Mouse (Mus musculus) liver, embryonic 11.5 days (tissue): ENCODE data around the gene Bcap29. TPM values are rescaled to one million over a fixed set of nuclear protein-coding genes. Genes with fewer than 3 reads are reported as not detected.
"Not testable (repeated sequence)": the region's sequence is repeated elsewhere in the genome, so short reads cannot be mapped to it uniquely, and the experiment has no call there.

Experiments used
- ATAC-seq: fragments of 200-750 bp; cut with Nextera tagmentation; replicated peaks from 2 replicates; pipeline ENCODE4 v1.8.0; 2017; ENCODE audit warnings: moderate number of reproducible peaks, mild to moderate bottlenecking, moderate TSS enrichment, moderate library complexity; ENCODE audit not compliant: low FRiP score
- DNase-seq: peaks from one replicate; pipeline ENCODE4 v3.0.0-alpha.2; 2017; ENCODE audit warnings: low spot score
- H3K27ac ChIP-seq: fragments of 300-500 bp; sonication (generic); 2 replicates; pipeline ENCODE4 v1.5.1; 2014; ENCODE audit warnings: mild to moderate bottlenecking, low read depth, low read length, control low read depth
- H3K27me3 ChIP-seq: fragments of 300-500 bp; sonication (generic); replicated peaks from 2 replicates; pipeline ENCODE4 v1.6.1; 2014; ENCODE audit warnings: low read length, mixed read lengths; ENCODE audit not compliant: control insufficient read depth, insufficient read depth
- H3K36me3 ChIP-seq: fragments of 300-500 bp; sonication (generic); 2 replicates; pipeline ENCODE4 v1.6.1; 2014; ENCODE audit warnings: mild to moderate bottlenecking, low read length, moderate library complexity, mixed read lengths; ENCODE audit not compliant: control insufficient read depth, insufficient read depth
- H3K4me1 ChIP-seq: fragments of 300-500 bp; sonication (generic); replicated peaks from 2 replicates; pipeline ENCODE4 v1.6.1; 2014; ENCODE audit warnings: low read length, mixed read lengths; ENCODE audit not compliant: control insufficient read depth, insufficient read depth
- H3K4me2 ChIP-seq: fragments of 300-500 bp; sonication (generic); 2 replicates; pipeline ENCODE4 v1.6.1; 2014; ENCODE audit warnings: mild to moderate bottlenecking, control low read depth, moderate library complexity
- H3K4me3 ChIP-seq: fragments of 300-500 bp; sonication (generic); 2 replicates; pipeline ENCODE4 v1.5.1; 2014; ENCODE audit warnings: low read depth, low read length, control low read depth
- H3K9ac ChIP-seq: fragments of 300-500 bp; sonication (generic); 2 replicates; pipeline ENCODE4 v1.6.1; 2014; ENCODE audit warnings: low read depth, low read length, control low read depth
- H3K9me3 ChIP-seq: fragments of 300-500 bp; sonication (generic); 2 replicates; pipeline ENCODE4 v1.6.1; 2016; ENCODE audit warnings: low read length, inconsistent platforms, mixed read lengths; ENCODE audit not compliant: control insufficient read depth
- WGBS: fragments of 180-500 bp; shearing (Covaris S2); extraction: QIAGEN DNeasy Blood & Tissue Kit; methylation state at CpG from one replicate; pipeline ENCODE4 v1.1.7; 2014; 5-methylcytosine and 5-hydroxymethylcytosine counted together
- polyA plus RNA-seq: library from polyadenylated mRNA; unstranded; fragments of >200 nt; fragmentation: Nextera tagmentation; extraction: Ambion mirVana; gene quantifications from 2 replicates; pipeline ENCODE4 v1.2.1, GENCODE M21; 2014

Gene Bcap29
- polyA plus RNA-seq, 1 experiment from 2014 or later = 67.9 TPM

- Histone ChIP-seq H3K27me3 (no peaks in the 10 kb centered on the region), H3K9ac (peak overlapping the region; percentile 91), H3K4me2 (peak overlapping the region; percentile 90), H3K9me3 (no peaks in the 10 kb centered on the region), H3K27ac (peak overlapping the region; percentile 54), H3K4me3 (peak overlapping the region; percentile 67), H3K4me1 (no peaks in the 10 kb centered on the region; the same call in 1 of the 2 replicates), H3K36me3 (peaks cover 2% of the 10 kb centered on the region; the same call in 1 of the 2 replicates)
- 6% methylated on average over 13 of the region's 13 CpGs for WGBS
- ATAC-seq (peak; percentile 52), DNase-seq (no peak)
Observed at GRCm38 (mm10) chr12:31633970-31634342, 502 bp downstream of the Bcap29 start.

- not testable (repeated sequence) for DNase-seq, H3K36me3 ChIP-seq
Observed at GRCm38 (mm10) chr12:31628396-31628795, 6.1 kb downstream of the Bcap29 start.

GRCm38 (mm10) chr12:31625016-31625415, 9.4 kb downstream of the Bcap29 start:
- Histone ChIP-seq H3K9ac (no peak overlapping the region), H3K4me2 (no peak overlapping the region), H3K36me3 (peaks cover 9% of the 10 kb centered on the region; the same call in 1 of the 2 replicates), H3K4me1 (no peaks in the 10 kb centered on the region), H3K9me3 (no peaks in the 10 kb centered on the region), H3K27ac (no peak overlapping the region), H3K4me3 (no peak overlapping the region), H3K27me3 (no peaks in the 10 kb centered on the region)
- DNase-seq (no peak), ATAC-seq (no peak)
- WGBS = 90% methylated on average over 1 of the region's 1 CpGs

More at GRCm38 (mm10) chr12:31628396-31628795, 6.1 kb downstream of the Bcap29 start:
- not testable (repeated sequence) for H3K9ac ChIP-seq, H3K4me3 ChIP-seq, H3K27ac ChIP-seq, ATAC-seq, H3K4me1 ChIP-seq, H3K9me3 ChIP-seq, H3K27me3 ChIP-seq, H3K4me2 ChIP-seq
- 90% methylated on average over 9 of the region's 9 CpGs for WGBS

DNA sequence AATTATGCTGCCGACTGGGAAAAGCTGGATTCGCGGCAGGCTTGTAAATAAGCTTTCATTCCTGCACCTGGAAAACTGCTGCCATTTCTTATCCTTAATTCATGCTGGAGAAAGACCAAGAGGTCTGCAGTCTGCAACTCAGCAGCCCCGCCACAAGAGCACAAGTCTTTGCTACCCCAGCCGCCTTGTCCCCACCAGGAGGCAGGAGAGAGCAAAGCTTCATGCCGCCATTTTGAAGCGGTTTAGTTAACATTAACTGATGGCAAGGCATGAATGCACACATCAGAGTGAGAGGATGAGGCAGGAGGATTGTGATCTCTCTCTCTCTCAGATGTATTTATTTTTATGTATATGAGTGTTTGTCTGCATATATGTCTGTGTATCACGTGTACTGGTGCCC, 14.4 kb downstream of the Bcap29 start:
- H3K27ac ChIP-seq = no peak overlapping the region
- H3K36me3 ChIP-seq = 0 out of 2 replicates have a peak, but pooled peaks cover 4% of the 10 kb centered on the region
- no peaks in the 10 kb centered on the region for H3K27me3 ChIP-seq
- H3K4me3 ChIP-seq = no peak overlapping the region
- ATAC-seq (no peak), DNase-seq (no peak)
- H3K9ac ChIP-seq = no peak overlapping the region
- no peaks in the 10 kb centered on the region for H3K9me3 ChIP-seq
- H3K4me2 ChIP-seq = no peak overlapping the region
- whole genome bisulfite sequencing = 87% methylated on average over 8 of the region's 8 CpGs
- no peaks in the 10 kb centered on the region for H3K4me1 ChIP-seq

DNA sequence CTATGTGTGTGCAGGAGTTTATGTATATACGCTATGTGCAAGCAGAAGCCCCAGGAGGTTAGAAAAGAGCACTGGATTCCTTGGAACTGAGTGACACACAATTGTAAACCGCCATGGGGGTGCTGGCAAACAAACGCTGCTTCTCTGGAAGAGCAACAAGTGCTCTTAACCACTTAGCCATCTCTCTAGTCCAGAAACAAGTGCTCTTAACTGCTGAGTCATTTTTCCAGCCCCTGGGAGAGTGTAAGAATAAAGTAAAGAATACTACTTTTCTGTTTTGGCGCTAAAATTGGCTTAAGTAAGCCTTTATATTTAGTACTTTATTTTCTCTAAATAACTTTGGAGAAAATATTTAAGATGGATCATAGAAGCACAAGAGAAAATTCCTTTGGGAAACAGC, 21.1 kb downstream of the Bcap29 start:
- no peak overlapping the region for H3K9ac ChIP-seq
- no peak overlapping the region for H3K27ac ChIP-seq
- no peak for ATAC-seq
- H3K4me3 ChIP-seq = no peak overlapping the region
- 74% methylated on average over 4 of the region's 4 CpGs for WGBS
- H3K4me1 ChIP-seq = no peaks in the 10 kb centered on the region
- no peaks in the 10 kb centered on the region for H3K36me3 ChIP-seq
- no peaks in the 10 kb centered on the region for H3K27me3 ChIP-seq
- H3K9me3 ChIP-seq = no peaks in the 10 kb centered on the region
- no peak overlapping the region for H3K4me2 ChIP-seq
- no peak for DNase-seq

- 54% methylated on average over 3 of the region's 3 CpGs for WGBS
- H3K4me2 ChIP-seq = no peak overlapping the region
- H3K9ac ChIP-seq = no peak overlapping the region
- no peaks in the 10 kb centered on the region for H3K27me3 ChIP-seq
- no peak overlapping the region for H3K4me3 ChIP-seq
- no peak for DNase-seq
- H3K4me1 ChIP-seq = no peaks in the 10 kb centered on the region
- ATAC-seq = no peak
- no peak overlapping the region for H3K27ac ChIP-seq
- no peaks in the 10 kb centered on the region for H3K36me3 ChIP-seq
- no peaks in the 10 kb centered on the region for H3K9me3 ChIP-seq
Observed at GRCm38 (mm10) chr12:31608138-31608537, 26.3 kb downstream of the Bcap29 start.

DNA sequence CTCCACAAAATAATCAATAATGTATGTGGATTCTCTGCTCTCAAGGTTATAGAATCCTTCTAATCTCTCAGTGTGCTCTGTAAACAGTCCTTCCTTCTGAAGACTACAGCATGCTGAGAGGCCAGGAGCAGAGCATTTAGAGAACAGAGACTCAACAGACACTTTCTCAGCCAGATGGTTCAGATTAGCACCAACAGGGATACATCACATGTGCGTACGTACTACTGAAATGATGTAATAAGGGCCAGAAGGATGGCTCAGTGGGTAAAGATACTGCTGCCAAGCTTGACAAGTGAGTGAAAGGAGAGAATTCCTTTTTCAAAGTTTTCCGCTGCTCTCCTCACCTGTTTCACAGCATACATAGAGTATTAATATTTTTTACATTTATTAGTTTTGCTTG, 29.6 kb downstream of the Bcap29 start:
- 73% methylated on average over 3 of the region's 3 CpGs for WGBS
- no peak overlapping the region for H3K9ac ChIP-seq
- DNase-seq = no peak

GRCm38 (mm10) chr12:31603586-31603985, 30.9 kb downstream of the Bcap29 start:
- Histone ChIP-seq H3K4me3 (no peak overlapping the region), H3K27me3 (no peaks in the 10 kb centered on the region), H3K36me3 (no peaks in the 10 kb centered on the region), H3K9me3 (no peaks in the 10 kb centered on the region), H3K9ac (no peak overlapping the region), H3K4me2 (no peak overlapping the region), H3K4me1 (no peaks in the 10 kb centered on the region), H3K27ac (no peak overlapping the region)
- DNase-seq (no peak), ATAC-seq (no peak)
- 52% methylated on average over 6 of the region's 6 CpGs for WGBS

More for the DNA sequence above, 29.6 kb downstream of the Bcap29 start:
- H3K4me3 ChIP-seq = no peak overlapping the region
- H3K27me3 ChIP-seq = no peaks in the 10 kb centered on the region
- no peaks in the 10 kb centered on the region for H3K4me1 ChIP-seq
- no peak overlapping the region for H3K27ac ChIP-seq
- H3K4me2 ChIP-seq = no peak overlapping the region
- H3K36me3 ChIP-seq = no peaks in the 10 kb centered on the region
- no peak for ATAC-seq
- no peaks in the 10 kb centered on the region for H3K9me3 ChIP-seq

- no peak for ATAC-seq
Observed at GRCm38 (mm10) chr12:31594296-31594695, 40.2 kb downstream of the Bcap29 start.

More at GRCm38 (mm10) chr12:31594296-31594695, 40.2 kb downstream of the Bcap29 start:
- Histone ChIP-seq H3K27me3 (no peaks in the 10 kb centered on the region), H3K27ac (no peak overlapping the region), H3K4me1 (no peaks in the 10 kb centered on the region), H3K4me3 (no peak overlapping the region), H3K4me2 (no peak overlapping the region), H3K9me3 (no peaks in the 10 kb centered on the region), H3K9ac (no peak overlapping the region), H3K36me3 (no peaks in the 10 kb centered on the region)
- no peak for DNase-seq
- 88% methylated on average over 3 of the region's 3 CpGs for WGBS
